Mouse (Mus musculus) intestine, embryonic 15.5 days (tissue): Measurements from ENCODE around the gene Nr1i3. TPM values are rescaled to one million over a fixed set of nuclear protein-coding genes. Genes with fewer than 3 reads are reported as not detected.
A peak's percentile ranks its signal among the peaks of the same experiment; 100 is the strongest.

ENCODE experiments used
- ATAC-seq: fragments of 200-750 bp; cut with Nextera tagmentation; 2 replicates; pipeline ENCODE4 v1.8.0; 2017; ENCODE audit warnings: moderate TSS enrichment, moderate library complexity
- H3K27ac ChIP-seq: fragments of 300-500 bp; sonication (generic); 2 replicates; pipeline ENCODE4 v1.5.1; 2015; ENCODE audit warnings: mild to moderate bottlenecking, inconsistent platforms
- H3K27me3 ChIP-seq: fragments of 300-500 bp; sonication (generic); replicated peaks from 2 replicates; pipeline ENCODE4 v1.6.1; 2015; ENCODE audit warnings: inconsistent platforms
- H3K36me3 ChIP-seq: fragments of 300-500 bp; sonication (generic); 2 replicates; pipeline ENCODE4 v1.6.1; 2015; ENCODE audit warnings: inconsistent platforms
- H3K4me1 ChIP-seq: fragments of 300-500 bp; sonication (generic); replicated peaks from 2 replicates; pipeline ENCODE4 v1.6.1; 2015; ENCODE audit warnings: inconsistent platforms
- H3K4me2 ChIP-seq: fragments of 300-500 bp; sonication (generic); replicated peaks from 2 replicates; pipeline ENCODE4 v1.6.1; 2015; ENCODE audit warnings: mild to moderate bottlenecking, inconsistent platforms
- H3K4me3 ChIP-seq: fragments of 300-500 bp; sonication (generic); replicated peaks from 2 replicates; pipeline ENCODE4 v1.5.1; 2015; ENCODE audit warnings: inconsistent platforms
- H3K9ac ChIP-seq: fragments of 300-500 bp; sonication (generic); 2 replicates; pipeline ENCODE4 v1.6.1; 2015; ENCODE audit warnings: inconsistent platforms
- H3K9me3 ChIP-seq: fragments of 300-500 bp; sonication (generic); 2 replicates; pipeline ENCODE4 v1.6.1; 2016; ENCODE audit warnings: inconsistent platforms
- WGBS: fragments of 180-500 bp; shearing (Covaris S2); methylation state at CpG from one replicate; pipeline ENCODE4 v1.1.7; 2015; 5-methylcytosine and 5-hydroxymethylcytosine counted together
- polyA plus RNA-seq: library from polyadenylated mRNA; unstranded; fragments of >200 nt; fragmentation: Nextera tagmentation; extraction: Ambion mirVana; gene quantifications from 2 replicates; pipeline ENCODE4 v1.2.1, GENCODE M21; 2015

Nr1i3 gene
- polyA plus RNA-seq, 1 experiment from 2014 or later, result 9.2 TPM

DNA sequence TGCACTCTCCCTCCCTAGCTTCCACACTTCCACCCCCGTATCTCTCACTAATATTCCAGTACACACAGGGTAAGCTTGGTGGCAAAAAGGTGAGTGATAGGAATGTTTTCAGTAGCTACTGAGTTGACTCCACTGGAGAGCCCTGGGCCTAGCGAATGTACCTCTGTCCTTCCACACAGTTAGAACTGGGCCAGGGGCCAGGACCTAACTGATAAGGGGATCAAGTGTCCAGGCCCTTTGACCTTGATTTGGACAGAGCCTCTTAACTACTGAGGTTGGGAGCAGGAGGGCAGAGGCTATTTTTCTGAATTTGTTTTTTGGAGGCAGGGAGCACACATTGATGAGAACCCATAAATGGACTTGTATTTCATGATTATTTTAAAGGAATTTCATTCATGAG, 10.0 kb downstream of the Nr1i3 start:
- no peak overlapping the region for H3K27ac ChIP-seq
- H3K36me3 ChIP-seq, result no peaks in the 10 kb centered on the region
- 72% methylated on average over 2 of the region's 2 CpGs for WGBS
- H3K4me2 ChIP-seq, result no peak overlapping the region
- no peak overlapping the region for H3K9ac ChIP-seq
- no peak for ATAC-seq
- H3K27me3 ChIP-seq, result no peaks in the 10 kb centered on the region
- H3K4me1 ChIP-seq, result peaks cover 9% of the 10 kb centered on the region
- H3K9me3 ChIP-seq, result no peaks in the 10 kb centered on the region
- H3K4me3 ChIP-seq, result no peak overlapping the region

DNA sequence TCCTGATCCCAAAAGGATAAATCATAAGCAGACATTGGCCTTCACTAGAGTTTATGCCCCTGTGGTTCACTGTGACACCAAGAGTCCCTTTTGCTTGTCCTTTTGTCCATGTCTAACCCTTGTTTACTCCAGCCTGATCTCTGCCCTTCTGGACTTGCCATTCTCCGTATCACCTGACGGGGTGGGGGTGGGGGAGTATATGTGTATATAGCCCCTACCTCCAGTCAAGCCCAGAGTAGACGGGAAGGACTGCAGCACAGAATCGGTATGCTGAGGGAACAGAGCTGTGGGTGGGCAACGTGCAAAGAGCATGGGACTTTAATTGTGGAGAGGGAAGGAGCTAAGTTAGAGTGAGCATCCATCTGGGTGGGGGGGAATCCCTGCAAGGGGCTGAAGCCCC, 11.1 kb downstream of the Nr1i3 start, which contains the start of gene Apoa2:
Gene Apoa2, plus strand, starts transcription at position 198 of the 400 bp plus-strand sequence.
- Histone ChIP-seq H3K36me3 (no peaks in the 10 kb centered on the region), H3K9ac (0 out of 2 replicates have a peak within 1 kb of the TSS, but pooled peaks have one; percentile 13), H3K4me3 (no peak within 1 kb of the TSS), H3K4me1 (peaks cover 9% of the 10 kb centered on the region), H3K27ac (no peak within 1 kb of the TSS), H3K27me3 (no peaks in the 10 kb centered on the region), H3K4me2 (no peak within 1 kb of the TSS), H3K9me3 (no peaks in the 10 kb centered on the region)
- 61% methylated on average over 5 of the region's 5 CpGs for WGBS
- ATAC-seq, result no peak

DNA sequence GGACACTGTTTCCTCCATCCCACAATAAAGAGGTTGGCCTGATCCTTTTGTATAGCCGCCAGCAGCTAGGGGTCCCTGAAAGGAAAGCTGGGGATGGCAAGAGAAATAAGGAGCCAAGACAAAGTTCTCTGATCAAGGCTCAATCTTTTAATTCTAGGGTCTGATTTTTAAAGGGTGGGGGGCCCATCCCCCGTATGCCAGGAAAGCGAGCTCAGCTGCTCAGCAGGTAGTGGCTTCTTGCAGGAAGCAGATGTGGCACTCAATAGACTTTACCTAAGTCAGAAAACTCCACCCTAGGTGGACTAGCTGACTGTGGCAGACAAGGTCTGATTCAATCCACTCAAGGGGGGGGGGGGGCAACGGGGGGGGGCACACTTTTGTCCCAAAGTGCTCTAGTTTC, 13.0 kb downstream of the Nr1i3 start:
- H3K27me3 ChIP-seq, result no peaks in the 10 kb centered on the region
- peaks cover under 1% of the 10 kb centered on the region; the same call in 1 of the 2 replicates for H3K4me1 ChIP-seq
- H3K9ac ChIP-seq, result no peak overlapping the region
- no peak overlapping the region for H3K4me2 ChIP-seq
- H3K36me3 ChIP-seq, result no peaks in the 10 kb centered on the region
- H3K27ac ChIP-seq, result no peak overlapping the region
- no peaks in the 10 kb centered on the region for H3K9me3 ChIP-seq
- no peak for ATAC-seq
- WGBS, result 70% methylated on average over 4 of the region's 4 CpGs
- no peak overlapping the region for H3K4me3 ChIP-seq

DNA sequence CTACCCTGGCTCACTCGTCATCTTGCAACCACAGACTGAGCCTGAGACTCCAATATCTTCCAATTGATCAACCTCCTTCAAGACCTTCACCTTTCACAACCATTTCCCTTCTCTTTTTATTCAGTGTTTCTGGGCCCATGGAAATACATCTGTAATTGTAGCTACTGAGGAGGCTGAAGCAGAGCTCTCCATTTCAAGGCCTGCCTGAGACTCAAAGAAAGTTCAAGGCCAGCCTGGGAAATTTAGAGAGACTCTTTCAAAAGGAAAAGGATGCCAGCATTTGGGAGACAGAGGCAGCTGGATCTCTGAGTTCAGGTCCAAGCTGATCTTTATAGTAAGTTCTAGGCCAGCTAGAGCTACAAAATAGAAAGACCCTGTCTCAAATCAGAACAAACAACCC, 14.1 kb downstream of the Nr1i3 start:
- H3K36me3 ChIP-seq, result no peaks in the 10 kb centered on the region
- WGBS, result 94% methylated on average over 1 of the region's 1 CpGs
- no peak overlapping the region for H3K4me3 ChIP-seq
- no peak overlapping the region for H3K9ac ChIP-seq
- H3K27me3 ChIP-seq, result no peaks in the 10 kb centered on the region
- no peak overlapping the region for H3K4me2 ChIP-seq
- H3K4me1 ChIP-seq, result no peaks in the 10 kb centered on the region
- no peak overlapping the region for H3K27ac ChIP-seq
- no peak for ATAC-seq
- no peaks in the 10 kb centered on the region for H3K9me3 ChIP-seq

DNA sequence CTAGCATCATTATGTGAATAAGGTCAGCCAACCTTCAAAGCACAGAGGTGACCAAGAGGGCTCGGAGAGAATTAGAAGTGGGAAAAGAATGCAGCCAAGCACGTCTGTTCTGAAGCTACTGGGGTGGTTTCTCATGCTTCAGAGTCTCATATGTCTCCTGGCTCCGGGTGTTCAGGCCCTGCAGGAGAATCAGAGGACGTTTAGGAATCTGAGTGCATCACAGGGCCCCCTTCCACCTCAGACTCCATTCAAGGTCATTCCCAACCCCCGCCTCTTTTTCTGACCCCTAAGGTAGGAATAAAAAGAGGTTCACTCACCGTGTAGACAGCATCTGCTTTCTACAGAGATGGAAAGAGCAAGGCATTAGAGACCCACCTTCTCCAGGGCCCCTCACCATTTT, 16.0 kb downstream of the Nr1i3 start:
- ATAC-seq, result no peak
- Histone ChIP-seq H3K36me3 (peaks cover 9% of the 10 kb centered on the region; the same call in 1 of the 2 replicates), H3K9ac (no peak overlapping the region), H3K27ac (no peak overlapping the region), H3K27me3 (no peaks in the 10 kb centered on the region), H3K9me3 (no peaks in the 10 kb centered on the region), H3K4me3 (no peak overlapping the region), H3K4me2 (no peak overlapping the region), H3K4me1 (no peaks in the 10 kb centered on the region)
- 60% methylated on average over 6 of the region's 6 CpGs for WGBS

DNA sequence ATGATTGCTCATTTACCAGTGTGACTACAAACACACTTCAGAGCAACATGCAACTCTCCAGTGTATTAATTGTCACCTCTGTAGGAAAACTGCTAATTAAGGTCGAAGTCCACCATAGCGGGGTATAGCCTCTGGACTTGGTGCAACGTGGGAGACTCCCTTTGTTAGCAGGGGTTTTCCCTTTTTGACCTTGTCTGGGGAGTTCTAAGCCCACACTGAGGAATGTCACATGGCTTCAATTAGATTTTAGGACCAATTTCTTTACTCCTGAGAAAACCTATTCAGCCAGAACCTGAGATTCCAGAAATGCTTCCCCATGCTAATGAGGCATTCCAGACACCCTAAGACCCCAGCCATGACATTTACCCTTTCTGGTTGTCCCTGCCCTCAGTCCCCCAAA, 16.4 kb downstream of the Nr1i3 start:
- H3K36me3 ChIP-seq, result peaks cover 14% of the 10 kb centered on the region
- H3K4me3 ChIP-seq, result no peak overlapping the region
- no peak overlapping the region for H3K4me2 ChIP-seq
- H3K4me1 ChIP-seq, result no peaks in the 10 kb centered on the region
- no peak overlapping the region for H3K9ac ChIP-seq
- no peak overlapping the region for H3K27ac ChIP-seq
- WGBS, result 70% methylated on average over 3 of the region's 3 CpGs
- no peaks in the 10 kb centered on the region for H3K27me3 ChIP-seq
- no peak for ATAC-seq
- H3K9me3 ChIP-seq, result no peaks in the 10 kb centered on the region

DNA sequence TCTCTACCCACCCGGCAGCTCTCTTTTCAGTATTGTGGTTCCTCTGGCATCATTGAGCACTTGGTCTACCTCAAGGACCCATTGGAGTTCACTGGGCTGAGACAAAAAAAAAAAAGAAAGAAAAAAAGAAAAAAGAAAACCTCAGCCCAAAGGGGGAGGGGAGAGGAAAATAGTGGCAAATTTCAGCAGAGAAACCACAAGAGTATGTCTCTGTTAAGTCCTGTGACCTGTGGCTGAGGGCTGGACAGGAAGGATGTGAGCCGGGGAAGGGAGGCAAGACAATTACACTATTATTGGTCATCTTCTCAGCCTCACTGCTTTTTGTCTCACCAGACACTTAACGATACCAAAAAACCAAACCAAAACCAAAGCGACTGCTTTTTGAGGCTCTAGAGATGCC, 18.1 kb downstream of the Nr1i3 start:
- no peak overlapping the region for H3K4me3 ChIP-seq
- no peaks in the 10 kb centered on the region for H3K4me1 ChIP-seq
- no peaks in the 10 kb centered on the region for H3K27me3 ChIP-seq
- 75% methylated on average over 4 of the region's 4 CpGs for WGBS
- no peak overlapping the region for H3K9ac ChIP-seq
- no peaks in the 10 kb centered on the region for H3K9me3 ChIP-seq
- ATAC-seq, result no peak
- no peak overlapping the region for H3K4me2 ChIP-seq
- peaks cover 26% of the 10 kb centered on the region for H3K36me3 ChIP-seq
- H3K27ac ChIP-seq, result no peak overlapping the region

DNA sequence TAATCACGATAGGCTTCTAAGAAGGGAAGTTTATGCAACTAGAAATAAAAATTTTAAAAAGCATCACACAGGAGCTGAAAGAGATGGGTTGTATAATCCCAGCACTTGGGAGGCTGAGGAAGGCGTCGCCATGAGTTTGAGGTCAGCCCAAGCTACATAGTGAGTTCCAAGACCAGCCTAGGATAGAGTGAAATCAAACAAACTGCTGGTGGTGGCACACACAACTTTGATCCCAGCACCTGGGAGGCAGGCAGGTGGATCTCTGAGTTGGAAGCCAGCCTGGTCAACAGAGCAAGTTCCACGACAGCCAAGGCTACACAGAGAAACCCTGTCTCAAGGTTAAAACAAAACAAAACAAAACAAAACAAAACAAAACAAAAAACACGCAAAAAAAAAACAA, 18.6 kb downstream of the Nr1i3 start:
- H3K27ac ChIP-seq, result no peak overlapping the region
- no peaks in the 10 kb centered on the region for H3K4me1 ChIP-seq
- H3K4me3 ChIP-seq, result no peak overlapping the region
- H3K9me3 ChIP-seq, result no peaks in the 10 kb centered on the region
- H3K36me3 ChIP-seq, result peaks cover 31% of the 10 kb centered on the region
- WGBS, result 83% methylated on average over 5 of the region's 5 CpGs
- H3K9ac ChIP-seq, result no peak overlapping the region
- no peaks in the 10 kb centered on the region for H3K27me3 ChIP-seq
- no peak for ATAC-seq
- no peak overlapping the region for H3K4me2 ChIP-seq

DNA sequence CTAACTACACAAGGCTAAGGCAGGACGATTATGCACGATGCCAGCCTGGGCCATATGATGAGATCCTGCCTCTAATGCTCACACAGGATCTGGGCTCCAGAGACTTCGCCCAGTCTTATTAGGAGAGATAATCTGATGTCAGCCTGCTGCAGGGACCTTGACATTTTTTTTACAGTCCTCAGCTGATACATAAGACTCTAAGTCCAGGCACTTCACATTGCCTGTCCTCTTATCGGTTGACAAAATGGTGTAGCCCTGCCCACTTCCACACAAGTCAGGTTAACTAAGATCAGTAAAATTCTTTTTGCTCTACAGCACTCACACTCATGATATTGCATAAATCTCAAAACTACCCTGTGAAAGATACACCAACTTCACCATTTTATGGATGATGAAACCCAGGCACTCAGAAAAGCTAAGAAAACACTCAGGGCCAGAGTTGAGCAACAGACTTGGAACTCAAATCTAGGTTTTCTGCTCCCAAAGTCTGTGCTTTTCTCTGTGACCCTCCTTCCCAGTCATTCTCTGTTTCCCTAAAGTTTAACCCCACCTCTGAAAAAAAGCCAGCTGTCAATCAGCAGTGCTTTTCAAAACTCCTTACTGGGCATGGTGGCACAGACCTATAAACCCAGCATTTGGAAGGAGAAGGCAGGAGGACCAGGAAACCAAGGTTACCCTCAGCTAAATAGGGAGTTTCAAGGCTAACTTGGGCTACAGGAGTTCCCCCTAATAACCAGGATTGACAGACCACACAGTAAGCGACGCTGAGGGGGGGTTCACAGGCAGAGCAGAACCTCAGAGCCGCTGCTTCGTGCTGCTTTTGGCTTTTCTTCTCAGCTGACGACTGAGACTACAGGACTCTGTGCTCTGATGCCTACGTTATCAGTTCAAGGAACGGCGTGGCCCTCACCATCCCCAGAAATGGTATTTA, 19.3 kb downstream of the Nr1i3 start:
- no peaks in the 10 kb centered on the region for H3K4me1 ChIP-seq
- H3K9ac ChIP-seq, result no peak overlapping the region
- H3K9me3 ChIP-seq, result no peaks in the 10 kb centered on the region
- H3K36me3 ChIP-seq, result peaks cover 38% of the 10 kb centered on the region
- H3K27ac ChIP-seq, result no peak overlapping the region
- 79% methylated on average over 12 of the region's 12 CpGs for WGBS
- no peak for ATAC-seq
- no peak overlapping the region for H3K4me3 ChIP-seq
- no peaks in the 10 kb centered on the region for H3K27me3 ChIP-seq
- no peak overlapping the region for H3K4me2 ChIP-seq

DNA sequence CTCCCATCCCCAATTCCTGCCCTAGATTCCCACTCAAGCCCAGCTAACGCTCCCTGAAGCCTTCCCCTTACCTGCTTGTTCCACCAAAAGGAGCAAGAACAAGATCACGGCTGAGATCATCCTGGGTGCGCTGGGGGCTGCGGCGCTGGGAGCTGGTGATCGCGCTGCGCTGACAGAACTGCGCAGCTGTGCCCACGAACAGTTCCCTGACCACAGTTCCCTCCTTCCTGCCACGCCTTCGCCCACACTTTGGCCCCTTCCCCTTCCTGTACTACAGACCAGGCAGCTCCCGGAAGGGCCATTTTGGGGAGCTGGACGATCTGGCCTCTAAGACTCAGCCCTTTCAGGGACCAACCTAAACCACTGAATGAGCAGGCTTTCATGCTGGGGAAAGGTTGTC, 20.4 kb downstream of the Nr1i3 start, which contains the start of gene Fcer1g:
Gene Fcer1g, minus strand, starts transcription at position 240 of the 400 bp plus-strand sequence.
- Histone ChIP-seq H3K4me1 (no peaks in the 10 kb centered on the region), H3K36me3 (peaks cover 44% of the 10 kb centered on the region), H3K27me3 (no peaks in the 10 kb centered on the region), H3K9me3 (no peaks in the 10 kb centered on the region), H3K9ac (no peak within 1 kb of the TSS), H3K4me3 (no peak within 1 kb of the TSS), H3K4me2 (no peak within 1 kb of the TSS), H3K27ac (no peak within 1 kb of the TSS)
- 91% methylated on average over 14 of the region's 14 CpGs for WGBS
- no peak for ATAC-seq

DNA sequence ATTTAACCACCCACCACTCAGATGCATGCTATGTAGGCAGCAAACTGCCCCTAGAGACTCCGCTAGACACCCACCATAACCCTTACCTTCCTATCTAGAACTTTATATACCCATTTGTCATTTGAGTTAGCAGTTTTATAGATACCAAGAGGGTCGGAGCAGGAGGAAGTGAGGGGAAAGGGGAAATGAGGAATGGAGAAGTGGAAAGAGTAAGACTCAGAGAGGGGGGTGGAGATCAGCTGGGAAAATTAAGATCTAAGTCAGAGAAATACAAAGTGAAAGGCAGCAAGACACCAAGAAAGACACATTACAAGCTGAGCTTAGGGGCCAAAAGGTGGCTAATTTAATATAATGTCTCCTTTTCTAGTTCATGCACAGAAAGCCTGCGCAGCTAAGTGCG, 20.8 kb downstream of the Nr1i3 start:
- Histone ChIP-seq H3K4me1 (no peaks in the 10 kb centered on the region), H3K9me3 (no peaks in the 10 kb centered on the region), H3K27me3 (no peaks in the 10 kb centered on the region), H3K4me2 (no peak overlapping the region), H3K36me3 (peaks cover 46% of the 10 kb centered on the region), H3K4me3 (no peak overlapping the region), H3K27ac (no peak overlapping the region), H3K9ac (no peak overlapping the region)
- no peak for ATAC-seq
- 77% methylated on average over 4 of the region's 4 CpGs for WGBS

DNA sequence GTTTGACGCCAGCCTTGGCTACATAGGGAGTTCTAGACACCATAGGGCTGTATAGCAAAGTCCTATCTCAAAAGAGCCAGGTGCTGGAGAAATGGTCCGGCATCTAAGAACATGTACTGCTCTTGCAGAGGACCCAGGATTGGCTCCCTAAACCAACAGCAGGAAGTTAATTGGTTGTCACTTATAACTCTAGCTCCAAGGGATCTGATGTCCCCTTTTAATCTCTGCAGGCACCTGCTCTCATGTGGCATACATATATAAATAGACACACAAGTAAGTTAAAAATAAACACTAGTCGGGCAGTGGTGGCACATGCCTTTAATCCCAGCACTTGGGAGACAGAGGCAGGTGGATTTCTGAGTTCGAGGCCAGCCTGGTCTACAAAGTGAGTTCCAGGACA, 22.0 kb downstream of the Nr1i3 start:
- Histone ChIP-seq H3K4me1 (no peaks in the 10 kb centered on the region), H3K4me2 (no peak overlapping the region), H3K27ac (no peak overlapping the region), H3K27me3 (no peaks in the 10 kb centered on the region), H3K9me3 (no peaks in the 10 kb centered on the region), H3K4me3 (no peak overlapping the region), H3K9ac (no peak overlapping the region), H3K36me3 (peaks cover 54% of the 10 kb centered on the region)
- WGBS, result 87% methylated on average over 4 of the region's 4 CpGs
- ATAC-seq, result no peak

DNA sequence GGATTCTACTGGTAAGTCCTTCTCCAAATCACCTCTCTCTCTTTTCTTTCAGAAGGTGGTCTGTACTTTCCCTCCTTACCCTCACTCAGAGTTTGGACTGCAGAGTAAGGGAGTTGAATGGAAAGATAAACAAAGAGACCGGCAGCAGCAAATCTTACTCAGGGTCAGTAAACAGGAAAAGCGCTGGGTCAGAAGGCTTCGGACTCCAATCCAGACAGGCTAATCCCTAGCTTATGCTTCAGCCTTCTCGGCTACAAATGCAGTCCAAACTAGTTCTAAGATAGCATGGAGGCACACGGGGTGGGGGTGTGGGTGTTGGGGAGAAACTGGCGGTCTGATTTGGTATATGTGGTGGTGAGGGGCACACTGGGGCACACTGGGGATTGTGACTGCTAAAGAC, 23.7 kb downstream of the Nr1i3 start:
- no peak overlapping the region for H3K4me2 ChIP-seq
- peaks cover 56% of the 10 kb centered on the region for H3K36me3 ChIP-seq
- H3K9me3 ChIP-seq, result no peaks in the 10 kb centered on the region
- H3K27ac ChIP-seq, result no peak overlapping the region
- 55% methylated on average over 6 of the region's 6 CpGs for WGBS
- no peak for ATAC-seq
- H3K4me1 ChIP-seq, result no peaks in the 10 kb centered on the region
- no peaks in the 10 kb centered on the region for H3K27me3 ChIP-seq
- H3K9ac ChIP-seq, result no peak overlapping the region
- H3K4me3 ChIP-seq, result no peak overlapping the region
